Mouse (Mus musculus): ENCODE measurements around the gene Pebp1.

Gene Pebp1

DNA sequence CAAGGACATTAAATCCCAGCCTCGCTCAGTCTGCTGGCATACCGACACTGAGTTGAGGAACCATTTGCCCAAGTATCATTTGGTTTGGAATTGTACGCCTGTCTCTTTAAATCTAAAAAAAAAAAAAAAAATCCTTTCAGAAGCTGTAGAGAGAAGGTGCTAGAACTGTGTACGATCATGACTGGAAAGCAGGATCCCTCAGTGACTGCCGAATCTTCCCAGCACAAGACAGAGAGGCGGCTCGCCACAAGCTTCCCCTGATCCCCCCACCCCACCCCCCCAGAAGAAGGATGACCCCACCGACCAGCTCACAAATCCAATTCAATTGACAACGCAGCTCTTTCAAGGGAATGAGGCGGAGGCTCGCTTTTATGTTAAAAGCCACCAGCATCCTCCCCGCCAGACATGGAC, 47.1 kb downstream of the Pebp1 start:
- DNase-seq (ENCODE audit: low spot score): no peak

- no peak for DNase-seq (ENCODE audit: low spot score)
These were observed 48.3 kb downstream of the Pebp1 start for GRCm38 (mm10) chr5:117239106-117239505.

DNA sequence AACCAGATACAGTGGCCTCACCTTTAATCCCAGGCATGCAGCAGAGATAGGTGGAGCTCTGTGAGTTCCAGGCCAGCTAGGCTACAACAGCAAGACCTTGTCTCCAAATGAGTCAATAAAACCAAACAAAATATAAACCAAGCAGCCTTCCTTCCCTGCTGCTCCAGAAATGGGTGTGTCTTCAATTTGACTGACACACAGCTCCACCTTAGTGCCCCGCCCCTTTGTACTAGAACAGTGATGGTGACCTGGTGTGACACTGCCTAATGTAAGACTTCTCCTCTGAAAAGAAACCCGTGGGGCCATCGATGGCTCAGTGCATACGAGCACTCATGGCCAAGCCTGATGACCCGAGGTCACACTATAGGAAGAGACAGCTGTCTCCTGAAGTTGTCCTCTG, 50.9 kb downstream of the Pebp1 start:
- no peak for DNase-seq (ENCODE audit: low spot score)
